In the genomic region with DNA sequence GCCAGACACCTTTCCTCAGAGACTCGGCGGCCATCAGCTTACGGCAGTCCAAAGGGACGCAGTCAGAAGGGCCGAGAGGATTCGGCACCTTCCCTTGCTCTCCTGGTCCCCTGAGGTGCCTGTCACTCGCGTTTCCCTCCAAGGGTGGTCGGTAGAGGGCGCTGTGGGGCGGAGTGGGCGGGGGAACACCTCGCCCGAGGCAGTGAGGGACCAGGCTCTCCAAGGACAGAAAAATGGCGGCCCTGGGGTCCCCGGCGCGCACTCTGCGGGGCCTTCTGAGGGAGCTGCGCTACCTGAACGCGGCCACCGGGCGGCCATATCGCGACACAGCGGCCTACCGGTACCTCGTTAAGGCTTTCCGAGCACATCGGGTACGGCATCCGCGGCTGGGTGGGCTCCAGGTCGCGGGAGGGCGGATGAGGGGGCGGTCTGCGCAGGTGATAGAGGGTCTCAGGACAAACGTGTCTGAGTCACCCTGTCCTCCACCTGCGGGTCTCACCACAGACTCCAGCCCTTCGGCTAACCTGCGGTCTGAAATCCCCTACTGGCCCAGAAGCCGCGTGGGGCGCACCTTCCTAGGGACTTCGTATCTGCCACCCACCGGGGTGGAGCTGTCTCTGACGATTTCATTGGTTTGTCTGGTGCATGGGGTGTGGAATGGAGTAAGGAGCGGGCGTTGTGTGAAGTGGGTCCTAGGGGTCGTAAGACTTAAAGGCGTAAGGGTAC, we compare ENCODE assay signal across 8 mouse cellular contexts. TPM values are rescaled to one million over a fixed set of nuclear protein-coding genes. Genes with fewer than 3 reads are reported as not detected.
DNase-seq lines count a peak whose midpoint lies in the region; ATAC-seq and TF ChIP-seq lines count a peak whose summit lies in the region.

No protein-coding gene starts in this region.

- in situ Hi-C loops in Patski (cut with MboI; ENCODE audit: low pct_unique_long_range_greater_than_20kb) = loop anchor here (5.0 kb wide), 1 partner anchor 148 kb away; no protein-coding TSS in a partner anchor

- peak overlapping the region; percentile 72 for H3K4me3 ChIP-seq in hindbrain, embryonic 12.5 days

- DNase-seq in Patski (ENCODE audit: low read depth, low spot score) = peak; percentile 56
- peak; percentile 100 for DNase-seq in cerebellum, postnatal 10 days
- DNase-seq in frontal cortex, postnatal 10 days (ENCODE audit: low spot score in 2 of 2) = peak; percentile 91 to 94
- peak; percentile 96 to 98 for DNase-seq in layer of hippocampus, postnatal 14 days (ENCODE audit: low spot score in 2 of 2)
- peak; percentile 99 for DNase-seq in lung, postnatal 10 days
- DNase-seq in ovary, postnatal 14 days (ENCODE audit: low spot score) = peak; percentile 100
- DNase-seq in thymus, postnatal 10 days (ENCODE audit: low spot score in 2 of 2) = peak; percentile 97 to 100

- ATAC-seq in Patski = peak; percentile 67
- peak; percentile 74 for ATAC-seq in hindbrain, embryonic 12.5 days (ENCODE audit: low FRiP score)

- CTCF ChIA-PET in Patski (lab: Charles Lee) = interaction anchor here (0.6 to 3.4 kb wide), 5 partner anchors 9 to 432 kb away, joined by 3 to 21 read pairs (median 3); a partner anchor contains a TSS

- H3K9me3 ChIP-seq in hindbrain, embryonic 12.5 days (replicated peaks) = no peaks in the 10 kb centered on the region

- no peak for TF ChIP-seq CTCF in Patski (IDR thresholded peaks at IDR 0.05)

- peak overlapping the region; percentile 56 for H3K4me2 ChIP-seq in hindbrain, embryonic 12.5 days (replicated peaks)

- peaks cover 13% of the 10 kb centered on the region for H3K4me1 ChIP-seq in hindbrain, embryonic 12.5 days

- H3K36me3 ChIP-seq in hindbrain, embryonic 12.5 days = peaks cover 4% of the 10 kb centered on the region; the same call in 1 of the 2 replicates

- H3K27me3 ChIP-seq in Patski = no peaks in the 10 kb centered on the region
- H3K27me3 ChIP-seq in hindbrain, embryonic 12.5 days = no peaks in the 10 kb centered on the region

- H3K9ac ChIP-seq in hindbrain, embryonic 12.5 days = peak overlapping the region; percentile 78

- under 1% methylated on average over 53 of the region's 53 CpGs for WGBS in hindbrain, embryonic 12.5 days

- POLR2A ChIA-PET in Patski (lab: Charles Lee) = interaction anchor here (1.0 to 3.2 kb wide), 3 partner anchors 15 to 20 kb away, joined by 3 to 24 read pairs (median 3); a partner anchor contains a TSS

- H3K27ac ChIP-seq in hindbrain, embryonic 12.5 days = peak overlapping the region; percentile 85

RNA-seq across cellular contexts. Expression of a gene that starts 1.5 kb away (rescaled TPM):
- polyA plus RNA-seq in Patski (2021) = 62.6 TPM
- 100 and 122 TPM in 2 replicates for polyA plus RNA-seq in hindbrain, embryonic 12.5 days (2016; fragmentation: Nextera tagmentation; extraction: Ambion mirVana)
- 10 to 100 TPM; 52.0 to 55.9 TPM for total RNA-seq in layer of hippocampus, postnatal 14 days (2021)

RNA-seq across cellular contexts. Expression of a gene that starts 16.3 kb away (rescaled TPM):
- 117 TPM for polyA plus RNA-seq in Patski (2021)
- polyA plus RNA-seq in hindbrain, embryonic 12.5 days (2016; fragmentation: Nextera tagmentation; extraction: Ambion mirVana) = 48.6 and 49.3 TPM in 2 replicates
- total RNA-seq in layer of hippocampus, postnatal 14 days (2021) = 100 to 1,000 TPM; 161 to 187 TPM

Comparison
In these comparisons a context has a peak if more than half of its experiments do, and no peak if none do; other contexts are left out.
1. Peak in every context shown above with its lines: DNase-seq, ATAC-seq, H3K4me3 ChIP-seq and H3K27ac ChIP-seq.